Mouse (Mus musculus): ENCODE measurements at regions not wholly inside any gene's neighbourhood (a gene's known extent, or its start where the extent isn't known, plus 50 kb on each side); places are given as distances from the start of the nearest gene placed in this dataset.

DNA sequence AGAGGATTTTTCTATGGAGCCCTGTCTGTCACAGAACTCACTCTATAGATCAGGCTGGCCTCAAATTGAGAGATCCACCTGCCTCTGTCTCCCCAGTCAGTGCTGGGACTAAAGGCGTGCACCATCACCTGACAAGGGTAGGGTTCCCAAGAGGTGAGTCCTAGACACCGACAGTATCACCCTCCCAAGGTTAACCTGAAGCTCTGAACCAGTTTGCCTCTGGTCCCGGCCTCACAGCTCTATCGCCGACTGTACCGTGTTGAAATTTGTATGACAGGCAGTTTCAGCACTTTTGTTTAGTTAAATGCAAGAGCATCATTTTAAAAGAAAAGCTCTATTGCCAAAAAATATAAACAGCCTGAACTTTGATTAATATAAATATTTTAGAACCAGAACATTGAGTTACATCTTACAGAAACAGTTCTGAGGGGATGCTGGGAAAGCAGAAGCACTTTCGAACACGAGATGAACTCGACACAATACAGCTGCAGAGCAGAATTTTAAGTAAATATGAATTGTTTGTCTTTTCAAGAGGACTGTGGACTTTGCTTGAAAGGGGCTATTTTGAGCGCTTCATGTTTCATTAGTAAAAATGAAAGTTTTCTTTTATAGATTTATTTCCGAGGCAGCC, 189.2 kb upstream of the Adgrl2 start:
- no peak for TF ChIP-seq CTCF (IDR thresholded peaks at IDR 0.05; ENCODE audit: extremely low read depth, insufficient read depth, low read length)
- TF ChIP-seq POLR2A (IDR thresholded peaks at IDR 0.05; ENCODE audit: extremely low read depth, insufficient read depth, low read length), result no peak

Measured in cortical plate, adult 2 months (tissue).